Mouse (Mus musculus): ENCODE data around the gene Aldh4a1. TPM values are rescaled to one million over a fixed set of nuclear protein-coding genes. Genes with fewer than 3 reads are reported as not detected.

Gene Aldh4a1
- 18.2 TPM for polyA plus RNA-seq (2014; fragmentation: Illumina TruSeq; extraction: RNeasy Lipid Tissue Mini Kit (QIAGEN cat#74804); ENCODE audit: insufficient read depth, low read depth, low replicate concordance)

DNA sequence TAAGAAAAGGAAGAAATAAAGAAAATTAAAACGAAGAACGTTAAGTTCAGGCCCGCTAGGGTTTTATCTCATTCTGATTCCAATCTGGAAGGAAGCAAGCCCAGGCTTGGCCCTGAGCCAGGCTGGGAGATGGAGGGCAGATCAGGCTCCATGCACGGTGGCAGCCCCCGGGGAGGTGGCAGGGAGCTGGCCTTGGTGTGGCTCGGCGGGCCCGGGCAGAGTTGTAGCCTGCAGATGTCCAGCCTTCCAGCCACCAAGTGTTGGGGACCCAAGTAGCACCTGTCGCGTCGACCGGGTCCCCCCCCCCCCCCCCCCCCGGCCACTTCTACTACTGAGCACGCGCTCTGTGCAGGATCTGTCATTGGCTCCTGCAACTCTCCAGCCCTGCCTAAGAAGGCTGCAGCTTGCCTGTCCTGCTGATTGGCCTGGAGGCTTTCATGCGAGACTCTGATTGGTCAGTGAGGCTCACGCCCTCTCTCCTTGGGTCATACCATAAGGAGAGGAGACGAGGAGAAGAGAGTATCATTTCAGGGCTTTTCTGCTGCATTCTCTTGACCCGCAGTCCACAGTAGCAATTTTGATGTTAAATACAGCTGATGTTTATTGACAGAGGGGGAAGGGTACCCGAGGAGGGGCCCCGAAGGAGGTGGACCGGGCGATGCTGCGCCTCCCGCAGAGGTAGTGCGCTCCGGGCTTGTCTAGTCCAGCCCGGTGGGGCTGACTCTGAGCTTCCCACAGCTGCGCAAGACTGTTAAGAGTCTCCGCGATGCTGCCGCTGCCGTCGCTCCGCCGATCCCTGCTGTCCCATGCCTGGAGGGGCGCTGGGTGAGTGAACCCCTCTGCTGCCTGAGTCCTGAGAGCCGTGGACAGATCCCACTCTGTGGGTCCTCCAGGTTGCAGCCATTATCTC, at the start of gene Aldh4a1:
Aldh4a1 (plus strand) TSS at position 494 of the 910 bp plus-strand sequence.

DNA sequence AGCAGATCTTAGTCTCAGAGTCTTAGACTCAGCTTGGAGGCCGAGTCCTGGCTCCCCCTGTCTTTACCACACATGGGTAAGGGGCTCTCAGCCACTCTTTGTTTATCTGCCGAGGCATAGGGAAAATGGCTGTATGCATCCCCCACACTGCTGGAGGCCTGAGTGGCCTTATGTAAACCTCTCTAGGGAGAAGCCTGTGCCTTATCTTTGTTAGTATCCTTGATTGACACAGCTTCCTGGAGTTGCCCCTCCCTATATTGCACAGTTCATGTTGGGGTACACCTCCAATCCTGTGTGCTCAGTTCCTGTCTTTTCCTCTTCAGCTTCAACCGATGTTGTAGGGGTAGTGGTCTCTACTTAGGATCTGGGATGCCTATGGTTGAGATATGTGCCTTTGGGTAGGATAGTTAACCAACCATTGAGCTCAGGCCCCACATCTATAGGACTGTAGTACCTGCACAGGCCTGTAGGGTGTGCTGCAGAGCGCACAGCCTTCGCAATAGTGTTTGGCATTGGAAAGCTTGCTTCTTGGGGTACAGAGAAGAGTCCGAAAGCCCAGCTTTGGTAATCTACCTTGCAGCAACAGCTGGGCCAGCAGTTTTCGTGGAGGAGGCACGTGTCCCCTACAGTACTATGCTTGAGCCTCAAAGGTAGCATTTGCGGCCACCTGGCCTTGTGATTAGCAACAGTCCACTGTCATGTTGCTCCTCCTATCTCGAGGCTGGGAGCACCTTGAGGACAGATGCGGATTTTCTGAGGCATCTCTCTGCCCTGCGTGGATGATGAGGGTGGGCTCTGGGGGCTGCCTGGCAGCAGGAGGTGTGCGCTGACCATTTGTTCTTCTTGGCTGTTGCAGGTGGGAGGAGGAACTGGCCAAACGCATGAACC, 20.1 kb upstream of the Aldh4a1 start, which contains the start of gene Gm21969:
Gm21969 (plus strand) TSS at position 830 of the 888 bp plus-strand sequence.

DNA sequence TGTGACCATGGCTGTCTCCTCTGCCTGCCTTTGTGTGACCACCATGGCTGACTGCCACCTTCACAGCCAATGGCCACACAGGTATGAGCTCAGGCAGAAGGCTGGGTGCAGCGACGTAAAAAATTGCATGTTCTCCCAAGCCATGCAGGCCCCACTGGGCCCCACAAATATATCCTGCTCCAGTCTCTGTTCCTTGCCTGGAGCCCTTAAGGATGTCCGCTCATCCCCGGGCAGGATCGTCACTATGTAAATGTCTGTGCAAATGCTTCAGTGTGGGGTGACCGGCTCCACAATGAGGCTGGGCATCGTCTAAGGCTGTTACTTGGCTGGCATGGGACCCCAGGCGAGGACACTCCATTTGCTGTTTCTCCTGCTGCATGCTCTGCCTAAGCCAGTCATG, 30.6 kb downstream of the Aldh4a1 start, which contains the start of gene Tas1r2:
Tas1r2 (plus strand) TSS at position 301 of the 400 bp plus-strand sequence.

Other genes starting within 250 kb of the Aldh4a1 start
- gene Iffo2, start 92.3 kb upstream of the Aldh4a1 start, polyA plus RNA-seq (2014; fragmentation: Illumina TruSeq; extraction: RNeasy Lipid Tissue Mini Kit (QIAGEN cat#74804); ENCODE audit: insufficient read depth, low read depth, low replicate concordance), result 4.4 TPM
- gene Gm21969, start 19.7 kb upstream of the Aldh4a1 start, polyA plus RNA-seq (2014; fragmentation: Illumina TruSeq; extraction: RNeasy Lipid Tissue Mini Kit (QIAGEN cat#74804); ENCODE audit: insufficient read depth, low read depth, low replicate concordance), result not detected
- gene Tas1r2, start 30.7 kb downstream of the Aldh4a1 start, polyA plus RNA-seq (2014; fragmentation: Illumina TruSeq; extraction: RNeasy Lipid Tissue Mini Kit (QIAGEN cat#74804); ENCODE audit: insufficient read depth, low read depth, low replicate concordance), result not detected
- gene Pax7, start 210.7 kb downstream of the Aldh4a1 start, polyA plus RNA-seq (2014; fragmentation: Illumina TruSeq; extraction: RNeasy Lipid Tissue Mini Kit (QIAGEN cat#74804); ENCODE audit: insufficient read depth, low read depth, low replicate concordance), result not detected